Mouse (Mus musculus) hindbrain, embryonic 14.5 days (tissue): Measurements from ENCODE around the gene Ptpn14. TPM values are rescaled to one million over a fixed set of nuclear protein-coding genes. Genes with fewer than 3 reads are reported as not detected.
A peak's percentile ranks its signal among the peaks of the same experiment; 100 is the strongest.

Experiments used
- ATAC-seq: fragments of 200-750 bp; cut with Nextera tagmentation; 2 replicates; pipeline ENCODE4 v1.8.0; 2017; ENCODE audit warnings: moderate number of reproducible peaks, mild to moderate bottlenecking, moderate TSS enrichment, moderate library complexity; ENCODE audit not compliant: low FRiP score
- DNase-seq: peaks from one replicate; pipeline ENCODE4 v3.0.0-alpha.2; 2015; ENCODE audit warnings: low spot score
- H3K27ac ChIP-seq: fragments of 300-500 bp; sonication (generic); 2 replicates; pipeline ENCODE4 v1.5.1; 2014; ENCODE audit warnings: mild to moderate bottlenecking, moderate library complexity
- H3K27me3 ChIP-seq: fragments of 300-500 bp; sonication (generic); 2 replicates; pipeline ENCODE4 v1.6.1; 2014; ENCODE audit warnings: mild to moderate bottlenecking, low read length, mixed read lengths; ENCODE audit not compliant: control insufficient read depth, insufficient read depth
- H3K36me3 ChIP-seq: fragments of 300-500 bp; sonication (generic); replicated peaks from 2 replicates; pipeline ENCODE4 v1.6.1; 2014; ENCODE audit not compliant: control insufficient read depth, insufficient read depth
- H3K4me1 ChIP-seq: fragments of 300-500 bp; sonication (generic); replicated peaks from 2 replicates; pipeline ENCODE4 v1.6.1; 2014; ENCODE audit warnings: antibody characterized with exemption, low read length, mixed read lengths; ENCODE audit not compliant: control insufficient read depth, insufficient read depth
- H3K4me2 ChIP-seq: fragments of 300-500 bp; sonication (generic); replicated peaks from 2 replicates; pipeline ENCODE4 v1.6.1; 2014; ENCODE audit warnings: mild to moderate bottlenecking, moderate library complexity
- H3K4me3 ChIP-seq: fragments of 300-500 bp; sonication (generic); replicated peaks from 2 replicates; pipeline ENCODE4 v1.5.1; 2014; ENCODE audit warnings: mild to moderate bottlenecking, low read length
- H3K9ac ChIP-seq: fragments of 300-500 bp; sonication (generic); 2 replicates; pipeline ENCODE4 v1.6.1; 2014
- H3K9me3 ChIP-seq: fragments of 300-500 bp; sonication (generic); 2 replicates; pipeline ENCODE4 v1.6.1; 2016; ENCODE audit warnings: low read length; ENCODE audit not compliant: control insufficient read depth
- WGBS: fragments of 180-500 bp; shearing (Covaris S2); extraction: QIAGEN DNeasy Blood & Tissue Kit; methylation state at CpG from one replicate; pipeline ENCODE4 v1.1.7; 2014; 5-methylcytosine and 5-hydroxymethylcytosine counted together
- polyA plus RNA-seq: library from polyadenylated mRNA; unstranded; fragments of >200 nt; fragmentation: Nextera tagmentation; extraction: Ambion mirVana; gene quantifications from 2 replicates; pipeline ENCODE4 v1.2.1, GENCODE M21; 2014

Ptpn14 gene
- polyA plus RNA-seq, 1 experiment from 2014 or later, result 2.6 TPM

- no peak overlapping the region for H3K9ac ChIP-seq
- H3K4me3 ChIP-seq, result no peak overlapping the region
- no peaks in the 10 kb centered on the region for H3K36me3 ChIP-seq
- H3K4me2 ChIP-seq, result no peak overlapping the region
- no peak for DNase-seq
- H3K4me1 ChIP-seq, result no peaks in the 10 kb centered on the region
- H3K27me3 ChIP-seq, result no peaks in the 10 kb centered on the region
- no peaks in the 10 kb centered on the region for H3K9me3 ChIP-seq
- H3K27ac ChIP-seq, result no peak overlapping the region
- no peak for ATAC-seq
- WGBS, result 93% methylated on average over 2 of the region's 2 CpGs
Measured at GRCm38 (mm10) chr1:189694391-189694790, 33.7 kb upstream of the Ptpn14 start.

- no peak overlapping the region for H3K27ac ChIP-seq
- no peaks in the 10 kb centered on the region for H3K4me1 ChIP-seq
- no peak overlapping the region for H3K4me3 ChIP-seq
- no peak for ATAC-seq
- no peaks in the 10 kb centered on the region for H3K27me3 ChIP-seq
- no peak for DNase-seq
- no peaks in the 10 kb centered on the region for H3K9me3 ChIP-seq
- no peak overlapping the region for H3K4me2 ChIP-seq
- no peak overlapping the region for H3K9ac ChIP-seq
- H3K36me3 ChIP-seq, result no peaks in the 10 kb centered on the region
Measured at GRCm38 (mm10) chr1:189695321-189695720, 32.7 kb upstream of the Ptpn14 start.

- no peaks in the 10 kb centered on the region for H3K9me3 ChIP-seq
- H3K9ac ChIP-seq, result no peak overlapping the region
- H3K4me3 ChIP-seq, result no peak overlapping the region
- WGBS, result 75% methylated on average over 4 of the region's 4 CpGs
- ATAC-seq, result no peak
- no peaks in the 10 kb centered on the region for H3K36me3 ChIP-seq
- H3K4me2 ChIP-seq, result no peak overlapping the region
- no peaks in the 10 kb centered on the region for H3K27me3 ChIP-seq
- no peak overlapping the region for H3K27ac ChIP-seq
- H3K4me1 ChIP-seq, result no peaks in the 10 kb centered on the region
- no peak for DNase-seq
Measured at GRCm38 (mm10) chr1:189698416-189698815, 29.7 kb upstream of the Ptpn14 start.

GRCm38 (mm10) chr1:189700186-189700585, 27.9 kb upstream of the Ptpn14 start:
- no peaks in the 10 kb centered on the region for H3K4me1 ChIP-seq
- no peak for ATAC-seq
- H3K27me3 ChIP-seq, result no peaks in the 10 kb centered on the region
- 90% methylated on average over 6 of the region's 6 CpGs for WGBS
- DNase-seq, result no peak
- H3K9me3 ChIP-seq, result no peaks in the 10 kb centered on the region
- H3K27ac ChIP-seq, result no peak overlapping the region
- no peak overlapping the region for H3K4me2 ChIP-seq
- H3K36me3 ChIP-seq, result no peaks in the 10 kb centered on the region
- H3K4me3 ChIP-seq, result no peak overlapping the region
- H3K9ac ChIP-seq, result no peak overlapping the region

- no peak overlapping the region for H3K4me3 ChIP-seq
- no peaks in the 10 kb centered on the region for H3K27me3 ChIP-seq
- peak; percentile 86 for DNase-seq
- 2% methylated on average over 6 of the region's 6 CpGs for WGBS
- no peak overlapping the region for H3K27ac ChIP-seq
- no peaks in the 10 kb centered on the region for H3K4me1 ChIP-seq
- no peak overlapping the region; the same call in 1 of the 2 replicates for H3K9ac ChIP-seq
- no peak overlapping the region for H3K4me2 ChIP-seq
- H3K9me3 ChIP-seq, result no peaks in the 10 kb centered on the region
- peak; percentile 64; the same call in 1 of the 2 replicates for ATAC-seq
- no peaks in the 10 kb centered on the region for H3K36me3 ChIP-seq
Measured at GRCm38 (mm10) chr1:189700990-189701389, 27.1 kb upstream of the Ptpn14 start.

GRCm38 (mm10) chr1:189703156-189703555, 24.9 kb upstream of the Ptpn14 start:
- Histone ChIP-seq H3K9me3 (no peaks in the 10 kb centered on the region), H3K4me1 (no peaks in the 10 kb centered on the region), H3K4me3 (no peak overlapping the region), H3K36me3 (no peaks in the 10 kb centered on the region), H3K27ac (no peak overlapping the region), H3K9ac (no peak overlapping the region), H3K4me2 (no peak overlapping the region), H3K27me3 (no peaks in the 10 kb centered on the region)
- WGBS, result 53% methylated on average over 7 of the region's 7 CpGs
- no peak for DNase-seq
- no peak for ATAC-seq

- no peaks in the 10 kb centered on the region for H3K36me3 ChIP-seq
- no peaks in the 10 kb centered on the region for H3K4me1 ChIP-seq
- no peak overlapping the region for H3K4me2 ChIP-seq
- H3K27ac ChIP-seq, result no peak overlapping the region
- DNase-seq (no peak), ATAC-seq (no peak)
- no peaks in the 10 kb centered on the region for H3K27me3 ChIP-seq
- H3K9ac ChIP-seq, result no peak overlapping the region
- no peak overlapping the region for H3K4me3 ChIP-seq
- 82% methylated on average over 7 of the region's 7 CpGs for WGBS
- H3K9me3 ChIP-seq, result no peaks in the 10 kb centered on the region
Measured at GRCm38 (mm10) chr1:189703591-189703990, 24.5 kb upstream of the Ptpn14 start.

- Histone ChIP-seq H3K4me2 (no peak overlapping the region), H3K4me3 (no peak overlapping the region), H3K36me3 (no peaks in the 10 kb centered on the region), H3K9me3 (no peaks in the 10 kb centered on the region), H3K27ac (no peak overlapping the region), H3K4me1 (no peaks in the 10 kb centered on the region), H3K27me3 (no peaks in the 10 kb centered on the region), H3K9ac (no peak overlapping the region)
- ATAC-seq (no peak), DNase-seq (no peak)
- WGBS, result 87% methylated on average over 12 of the region's 12 CpGs
Measured at GRCm38 (mm10) chr1:189706040-189706645, 21.9 kb upstream of the Ptpn14 start.

GRCm38 (mm10) chr1:189707014-189707413, 21.1 kb upstream of the Ptpn14 start:
- no peaks in the 10 kb centered on the region for H3K9me3 ChIP-seq
- no peak overlapping the region for H3K27ac ChIP-seq
- H3K27me3 ChIP-seq, result no peaks in the 10 kb centered on the region
- no peak overlapping the region for H3K4me2 ChIP-seq
- no peak overlapping the region for H3K4me3 ChIP-seq
- H3K9ac ChIP-seq, result no peak overlapping the region
- H3K36me3 ChIP-seq, result no peaks in the 10 kb centered on the region
- no peaks in the 10 kb centered on the region for H3K4me1 ChIP-seq
- DNase-seq (no peak), ATAC-seq (no peak)

GRCm38 (mm10) chr1:189707419-189707818, 20.6 kb upstream of the Ptpn14 start:
- H3K36me3 ChIP-seq, result no peaks in the 10 kb centered on the region
- no peaks in the 10 kb centered on the region for H3K4me1 ChIP-seq
- no peak overlapping the region for H3K4me3 ChIP-seq
- DNase-seq, result no peak
- H3K27me3 ChIP-seq, result no peaks in the 10 kb centered on the region
- no peaks in the 10 kb centered on the region for H3K9me3 ChIP-seq
- no peak overlapping the region for H3K4me2 ChIP-seq
- no peak overlapping the region for H3K9ac ChIP-seq
- ATAC-seq, result no peak
- 25% methylated on average over 5 of the region's 5 CpGs for WGBS
- H3K27ac ChIP-seq, result no peak overlapping the region
